Mouse (Mus musculus): ENCODE measurements at regions not wholly inside any gene's neighbourhood (a gene's known extent, or its start where the extent isn't known, plus 50 kb on each side); places are given as distances from the start of the nearest gene placed in this dataset.

DNA sequence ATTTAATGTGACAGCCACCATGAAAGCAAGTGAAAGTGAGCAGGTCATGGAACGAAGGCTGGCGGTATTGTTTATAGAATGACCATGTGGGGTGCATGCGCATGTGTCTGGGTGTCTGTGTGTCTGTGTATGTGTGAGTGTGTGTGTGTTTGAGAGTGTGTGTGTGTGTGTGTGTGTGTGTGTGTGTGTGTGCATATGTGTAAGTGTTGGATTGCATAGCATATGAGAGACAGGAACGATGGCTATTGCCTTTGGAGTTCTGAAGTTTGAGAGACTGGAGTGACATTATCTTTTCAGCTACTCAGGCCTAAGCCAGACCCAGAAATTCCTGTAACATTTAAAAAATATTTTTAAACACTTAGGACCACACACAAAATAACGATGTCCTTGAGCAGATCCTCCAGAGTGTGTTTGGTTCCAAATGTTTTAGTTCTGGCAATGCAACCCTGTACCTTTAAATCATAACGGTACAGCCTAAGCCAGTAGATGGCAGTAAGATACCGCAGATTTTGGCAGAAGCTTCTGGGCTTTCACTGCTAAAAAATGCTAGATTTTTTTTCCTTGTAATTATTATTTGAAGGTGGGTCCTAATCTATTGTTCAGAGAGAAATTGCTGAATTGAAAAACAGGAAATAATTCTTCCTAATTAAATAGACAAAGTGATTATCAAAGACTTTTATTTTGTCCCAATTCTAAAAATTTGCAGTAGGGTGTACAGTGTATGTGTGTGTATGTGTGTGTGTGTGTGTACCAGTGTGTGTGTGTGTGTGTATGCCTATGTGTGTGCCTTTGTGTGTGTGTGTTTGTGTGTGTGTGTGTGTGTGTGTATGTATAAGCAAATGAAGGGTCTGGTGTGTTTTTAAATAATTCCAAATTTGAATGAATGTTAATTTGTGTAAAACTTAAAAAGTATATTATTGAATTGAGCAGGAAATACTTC, 228.0 kb upstream of the Arrdc4 start:
- no peaks in the 10 kb centered on the region for H3K9me3 ChIP-seq (ENCODE audit: control insufficient read depth, low read length)
- no peaks in the 10 kb centered on the region for H3K27me3 ChIP-seq (replicated peaks; ENCODE audit: control insufficient read depth, insufficient read depth, low read length)

DNA sequence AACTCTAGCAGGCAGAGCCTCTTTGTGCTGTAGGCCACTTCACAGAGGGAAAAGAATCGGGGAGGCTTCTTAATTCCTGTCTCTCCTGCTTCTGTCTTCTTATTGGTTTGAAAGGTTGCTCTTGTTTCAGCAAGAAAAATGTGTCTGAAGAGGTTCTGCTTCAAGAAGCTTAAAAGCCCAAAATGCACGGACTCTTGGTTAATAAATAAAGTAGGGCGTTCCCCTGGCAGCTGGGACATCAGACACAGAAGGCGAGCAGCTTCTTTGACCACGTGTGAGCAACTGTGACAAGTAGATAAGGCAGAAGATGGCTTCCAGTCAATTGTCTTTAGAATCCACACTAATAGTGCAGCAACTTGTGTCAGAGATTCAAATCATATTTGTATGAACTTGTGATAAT, 226.9 kb upstream of the Arrdc4 start:
- Histone ChIP-seq H3K4me2 (ENCODE audit: low read length) (no peak overlapping the region), H3K9me3 (ENCODE audit: control insufficient read depth, low read length) (no peaks in the 10 kb centered on the region), H3K36me3 (ENCODE audit: control insufficient read depth, insufficient read depth, low read length) (no peaks in the 10 kb centered on the region), H3K27me3 (replicated peaks; ENCODE audit: control insufficient read depth, insufficient read depth, low read length) (no peaks in the 10 kb centered on the region), H3K4me1 (ENCODE audit: control insufficient read depth, insufficient read depth, low read depth, low read length) (no peaks in the 10 kb centered on the region; the same call in 1 of the 2 replicates), H3K9ac (ENCODE audit: low read depth, low read length) (no peak overlapping the region), H3K27ac (ENCODE audit: low read depth, low read length) (no peak overlapping the region), H3K4me3 (ENCODE audit: low read length) (no peak overlapping the region)
- no peak for ATAC-seq
- WGBS, result 49% methylated on average over 5 of the region's 5 CpGs

More for the DNA sequence above, 228.0 kb upstream of the Arrdc4 start:
- no peak overlapping the region for H3K27ac ChIP-seq (ENCODE audit: low read depth, low read length)
- H3K4me3 ChIP-seq (ENCODE audit: low read length), result no peak overlapping the region
- H3K4me1 ChIP-seq (ENCODE audit: control insufficient read depth, insufficient read depth, low read depth, low read length), result no peaks in the 10 kb centered on the region; the same call in 1 of the 2 replicates
- ATAC-seq, result peak; percentile 64
- WGBS, result 55% methylated on average over 7 of the region's 7 CpGs
- no peak overlapping the region for H3K9ac ChIP-seq (ENCODE audit: low read depth, low read length)
- H3K36me3 ChIP-seq (ENCODE audit: control insufficient read depth, insufficient read depth, low read length), result no peaks in the 10 kb centered on the region
- no peak overlapping the region for H3K4me2 ChIP-seq (ENCODE audit: low read length)

DNA sequence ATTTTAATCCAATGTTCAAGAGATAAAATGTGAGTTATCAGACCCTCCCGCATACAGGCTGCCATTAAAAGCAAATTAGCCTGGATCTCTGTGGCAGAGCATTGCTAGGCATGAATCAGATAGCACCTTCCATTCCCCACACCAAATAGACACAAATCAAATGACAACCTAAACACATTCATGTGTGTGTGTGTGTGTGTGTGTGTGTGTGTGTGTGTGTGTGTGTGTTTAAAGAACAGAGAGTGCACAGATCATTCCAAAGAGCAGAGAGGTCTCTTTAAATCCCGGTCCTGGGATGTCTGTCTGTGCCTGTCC, 226.5 kb upstream of the Arrdc4 start:
- H3K9ac ChIP-seq (ENCODE audit: low read depth, low read length), result no peak overlapping the region
- WGBS, result 54% methylated on average over 2 of the region's 2 CpGs

DNA sequence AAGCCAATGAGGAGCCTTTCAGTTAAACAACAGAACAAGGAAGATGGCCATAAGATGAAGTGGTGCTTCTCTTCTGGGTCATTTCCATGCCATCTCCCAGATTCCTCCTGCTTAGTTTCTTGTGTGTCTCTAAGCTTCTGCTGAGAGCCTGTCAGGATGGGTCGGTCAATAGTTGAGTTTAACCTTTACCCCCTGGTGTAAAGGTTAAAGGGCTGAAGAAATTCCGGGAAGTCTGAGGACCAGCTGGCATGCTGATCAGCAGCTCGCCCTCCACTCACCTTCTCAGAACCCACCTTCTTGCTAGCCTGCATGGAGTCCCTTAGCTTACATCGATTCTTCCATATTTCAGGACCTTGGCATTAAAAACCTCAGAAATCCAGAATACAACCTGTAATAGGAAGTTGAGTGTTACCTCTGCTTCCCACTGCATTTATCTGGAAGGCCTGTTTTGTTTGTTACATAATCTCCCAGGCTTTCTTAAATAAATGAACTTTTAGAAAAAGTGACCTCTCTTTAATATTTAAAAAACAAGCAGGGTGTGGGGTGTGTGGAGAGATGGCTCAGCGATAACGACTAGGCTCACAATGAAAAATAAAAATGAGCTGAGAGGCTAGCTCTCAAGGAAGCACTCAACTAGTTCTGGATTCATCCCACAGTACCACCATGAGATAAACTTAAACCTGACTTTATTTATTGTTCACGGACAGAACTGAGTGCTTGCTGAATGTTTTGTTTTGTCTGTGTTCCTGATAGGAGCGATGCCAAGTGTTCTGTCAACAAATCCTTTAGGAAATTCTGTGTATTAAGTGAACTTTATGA, 225.9 kb upstream of the Arrdc4 start:
- WGBS, result 78% methylated on average over 8 of the region's 8 CpGs
- no peak for ATAC-seq

More for the DNA sequence above, 226.5 kb upstream of the Arrdc4 start:
- Histone ChIP-seq H3K4me3 (ENCODE audit: low read length) (no peak overlapping the region), H3K27ac (ENCODE audit: low read depth, low read length) (no peak overlapping the region), H3K9me3 (ENCODE audit: control insufficient read depth, low read length) (no peaks in the 10 kb centered on the region), H3K4me2 (ENCODE audit: low read length) (no peak overlapping the region), H3K4me1 (ENCODE audit: control insufficient read depth, insufficient read depth, low read depth, low read length) (no peaks in the 10 kb centered on the region; the same call in 1 of the 2 replicates), H3K36me3 (ENCODE audit: control insufficient read depth, insufficient read depth, low read length) (no peaks in the 10 kb centered on the region), H3K27me3 (replicated peaks; ENCODE audit: control insufficient read depth, insufficient read depth, low read length) (no peaks in the 10 kb centered on the region)
- ATAC-seq, result no peak

DNA sequence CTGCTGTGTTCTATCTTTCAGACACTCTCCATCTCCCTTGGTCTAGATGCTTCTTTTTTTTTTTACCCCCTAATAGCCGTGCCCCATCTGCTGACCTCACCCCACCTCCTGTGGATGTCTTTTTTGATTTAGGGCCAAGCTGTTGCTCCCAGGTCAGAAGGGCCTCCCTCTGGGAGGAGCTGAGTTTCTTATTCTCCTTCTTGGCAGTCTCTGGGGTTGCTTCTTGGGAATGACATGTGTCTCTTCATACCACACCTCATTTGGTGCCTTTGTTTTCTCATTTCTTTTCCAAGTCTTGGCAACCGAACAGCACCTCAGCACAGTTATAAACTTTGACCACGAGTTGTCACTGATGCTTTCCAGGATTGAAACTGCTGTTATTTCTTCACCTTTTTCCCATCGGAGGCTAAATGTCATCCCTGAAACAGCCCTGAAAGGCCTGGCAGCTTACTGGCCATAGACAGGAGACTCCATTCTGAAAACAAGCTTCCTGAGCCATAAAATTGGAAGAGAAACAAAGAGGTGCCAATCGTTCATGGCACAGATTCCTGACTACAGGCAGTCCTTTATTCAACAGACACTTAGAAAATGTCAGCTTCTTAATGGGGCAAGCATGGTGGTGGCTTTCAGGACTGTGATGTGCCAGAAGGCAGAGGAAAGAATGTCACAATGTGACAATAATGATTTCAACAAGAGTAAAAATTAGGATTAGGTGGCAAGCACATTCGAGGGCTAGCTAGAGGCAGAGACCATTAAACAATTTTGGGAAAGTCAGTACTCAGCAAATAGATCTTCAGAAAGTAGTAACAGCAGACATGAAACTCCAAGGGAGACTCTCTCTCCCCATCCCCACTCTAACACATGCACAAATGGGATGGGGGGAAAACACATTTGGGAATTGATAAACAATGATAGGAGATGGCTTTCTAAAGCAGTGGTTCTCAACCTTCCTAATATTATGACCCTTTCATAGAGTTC, 197.1 kb upstream of the Arrdc4 start:
- Histone ChIP-seq H3K27ac (ENCODE audit: low read depth, low read length) (no peak overlapping the region), H3K4me3 (ENCODE audit: low read length) (no peak overlapping the region), H3K9me3 (ENCODE audit: control insufficient read depth, low read length) (no peaks in the 10 kb centered on the region), H3K36me3 (ENCODE audit: control insufficient read depth, insufficient read depth, low read length) (no peaks in the 10 kb centered on the region), H3K9ac (ENCODE audit: low read depth, low read length) (no peak overlapping the region), H3K27me3 (replicated peaks; ENCODE audit: control insufficient read depth, insufficient read depth, low read length) (no peaks in the 10 kb centered on the region), H3K4me2 (ENCODE audit: low read length) (no peak overlapping the region), H3K4me1 (ENCODE audit: control insufficient read depth, insufficient read depth, low read depth, low read length) (no peaks in the 10 kb centered on the region)
- WGBS, result 19% methylated on average over 6 of the region's 6 CpGs
- ATAC-seq, result no peak

More for the DNA sequence above, 225.9 kb upstream of the Arrdc4 start:
- Histone ChIP-seq H3K36me3 (ENCODE audit: control insufficient read depth, insufficient read depth, low read length) (no peaks in the 10 kb centered on the region), H3K9me3 (ENCODE audit: control insufficient read depth, low read length) (no peaks in the 10 kb centered on the region), H3K27ac (ENCODE audit: low read depth, low read length) (no peak overlapping the region), H3K4me1 (ENCODE audit: control insufficient read depth, insufficient read depth, low read depth, low read length) (no peaks in the 10 kb centered on the region; the same call in 1 of the 2 replicates), H3K4me3 (ENCODE audit: low read length) (no peak overlapping the region), H3K27me3 (replicated peaks; ENCODE audit: control insufficient read depth, insufficient read depth, low read length) (no peaks in the 10 kb centered on the region), H3K9ac (ENCODE audit: low read depth, low read length) (no peak overlapping the region), H3K4me2 (ENCODE audit: low read length) (no peak overlapping the region)

DNA sequence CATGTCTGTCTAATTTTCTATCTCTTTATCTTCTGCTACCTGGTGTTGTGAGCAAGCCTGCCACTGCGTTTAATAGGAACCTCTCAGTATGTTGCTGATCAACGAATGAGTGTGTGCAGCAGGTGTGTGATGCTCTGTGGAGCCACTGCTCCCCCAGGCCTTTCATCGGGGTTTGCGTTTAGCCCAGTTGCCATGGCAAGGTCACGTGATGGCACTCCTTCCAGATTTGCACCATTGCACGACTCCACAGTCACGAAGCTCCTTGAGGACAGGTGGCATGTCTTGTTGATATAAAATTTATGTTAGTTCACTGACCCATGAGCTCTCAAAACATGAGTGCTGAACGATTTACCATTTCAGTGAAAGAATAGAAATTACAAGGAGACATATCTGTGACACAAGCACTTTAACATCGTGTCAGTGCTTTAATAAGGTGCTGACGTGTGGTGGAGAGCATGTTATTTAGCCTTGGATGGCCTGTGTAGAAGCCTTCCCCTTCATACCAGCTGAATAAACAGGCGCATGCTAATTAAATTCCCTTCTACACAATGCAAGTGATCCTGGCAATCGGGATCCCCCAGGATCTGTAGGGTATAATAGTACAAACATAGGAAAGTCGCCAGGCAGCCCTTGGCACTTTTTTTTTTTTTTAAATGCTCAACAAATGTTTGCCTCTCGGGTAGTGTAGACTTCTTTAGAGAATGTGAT, 181.7 kb upstream of the Arrdc4 start:
- Histone ChIP-seq H3K4me2 (ENCODE audit: low read length) (no peak overlapping the region), H3K36me3 (ENCODE audit: control insufficient read depth, insufficient read depth, low read length) (no peaks in the 10 kb centered on the region), H3K9ac (ENCODE audit: low read depth, low read length) (no peak overlapping the region), H3K9me3 (ENCODE audit: control insufficient read depth, low read length) (no peaks in the 10 kb centered on the region), H3K27me3 (replicated peaks; ENCODE audit: control insufficient read depth, insufficient read depth, low read length) (no peaks in the 10 kb centered on the region), H3K27ac (ENCODE audit: low read depth, low read length) (no peak overlapping the region), H3K4me3 (ENCODE audit: low read length) (no peak overlapping the region), H3K4me1 (ENCODE audit: control insufficient read depth, insufficient read depth, low read depth, low read length) (no peaks in the 10 kb centered on the region)
- 59% methylated on average over 14 of the region's 14 CpGs for WGBS
- ATAC-seq, result no peak

DNA sequence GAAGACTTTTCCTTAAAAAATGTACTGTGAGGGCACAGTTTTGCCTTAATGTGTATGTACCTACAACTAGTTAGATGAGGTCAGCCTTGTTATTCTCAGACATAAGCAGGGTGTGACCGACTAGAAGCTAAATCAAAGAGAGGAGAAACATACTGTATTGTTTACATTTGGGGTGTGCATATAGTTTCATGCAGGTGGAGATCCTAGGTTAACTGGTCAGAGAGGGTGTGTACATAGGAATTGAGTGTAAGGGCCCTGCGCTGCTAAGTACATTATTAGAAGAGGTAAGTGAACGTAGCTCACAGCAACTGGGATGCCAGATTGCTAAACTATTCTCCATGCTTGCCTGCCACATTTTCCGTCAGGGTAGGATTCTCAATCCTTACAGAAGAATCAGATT, 180.6 kb upstream of the Arrdc4 start:
- H3K9ac ChIP-seq (ENCODE audit: low read depth, low read length), result no peak overlapping the region
- no peaks in the 10 kb centered on the region for H3K27me3 ChIP-seq (replicated peaks; ENCODE audit: control insufficient read depth, insufficient read depth, low read length)
- H3K9me3 ChIP-seq (ENCODE audit: control insufficient read depth, low read length), result no peaks in the 10 kb centered on the region
- H3K4me2 ChIP-seq (ENCODE audit: low read length), result no peak overlapping the region
- no peak for ATAC-seq
- H3K27ac ChIP-seq (ENCODE audit: low read depth, low read length), result no peak overlapping the region
- no peaks in the 10 kb centered on the region for H3K4me1 ChIP-seq (ENCODE audit: control insufficient read depth, insufficient read depth, low read depth, low read length)
- H3K36me3 ChIP-seq (ENCODE audit: control insufficient read depth, insufficient read depth, low read length), result no peaks in the 10 kb centered on the region
- no peak overlapping the region for H3K4me3 ChIP-seq (ENCODE audit: low read length)
- 78% methylated on average over 4 of the region's 4 CpGs for WGBS

DNA sequence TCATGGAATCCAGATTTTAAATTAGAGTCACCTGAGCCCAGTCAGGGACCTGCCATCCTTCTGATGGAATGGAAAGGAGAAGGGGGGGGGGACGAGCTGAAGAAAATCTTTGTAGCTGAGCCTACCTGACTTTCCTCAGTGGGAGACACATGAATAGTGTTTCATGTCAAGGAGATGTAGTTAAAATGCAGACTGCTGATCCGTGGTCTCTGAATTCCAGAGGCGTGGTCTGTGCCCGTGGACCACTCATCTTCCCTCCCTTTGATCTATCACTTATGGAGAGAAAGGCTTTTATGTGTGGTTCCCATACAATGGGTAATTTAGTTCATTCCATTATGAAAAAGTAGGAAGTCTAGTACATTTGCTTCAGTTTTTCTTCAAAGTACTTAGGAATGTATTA, 176.6 kb upstream of the Arrdc4 start:
- no peak overlapping the region for H3K9ac ChIP-seq (ENCODE audit: low read depth, low read length)
- H3K4me2 ChIP-seq (ENCODE audit: low read length), result no peak overlapping the region
- H3K9me3 ChIP-seq (ENCODE audit: control insufficient read depth, low read length), result no peaks in the 10 kb centered on the region
- H3K36me3 ChIP-seq (ENCODE audit: control insufficient read depth, insufficient read depth, low read length), result no peaks in the 10 kb centered on the region
- WGBS, result 56% methylated on average over 4 of the region's 4 CpGs
- ATAC-seq, result no peak
- no peaks in the 10 kb centered on the region for H3K27me3 ChIP-seq (replicated peaks; ENCODE audit: control insufficient read depth, insufficient read depth, low read length)
- H3K4me1 ChIP-seq (ENCODE audit: control insufficient read depth, insufficient read depth, low read depth, low read length), result no peaks in the 10 kb centered on the region
- no peak overlapping the region for H3K4me3 ChIP-seq (ENCODE audit: low read length)
- H3K27ac ChIP-seq (ENCODE audit: low read depth, low read length), result no peak overlapping the region
